Mouse (Mus musculus): ENCODE measurements around the gene Tspan14.
A peak's percentile ranks its signal among the peaks of the same experiment; 100 is the strongest.

The Tspan14 gene

GRCm38 (mm10) chr14:40966392-40966861, at the start of gene Tspan14:
Gene Tspan14, minus strand, starts transcription at chr14:40966807.
- DNase-seq: peak; percentile 84

GRCm38 (mm10) chr14:41014701-41015240, 48.2 kb upstream of the Tspan14 start:
- DNase-seq: no peak

- peak; percentile 92 for DNase-seq
These were observed 47.3 kb upstream of the Tspan14 start, which contains the start of gene Fam213a for GRCm38 (mm10) chr14:41013630-41014613. Gene Fam213a, minus strand, starts transcription at chr14:41013788.

GRCm38 (mm10) chr14:41013143-41013542, 46.5 kb upstream of the Tspan14 start:
- DNase-seq: no peak

- no peak for DNase-seq
These were observed 45.3 kb upstream of the Tspan14 start for GRCm38 (mm10) chr14:41011916-41012315.

GRCm38 (mm10) chr14:41008138-41008537, 41.5 kb upstream of the Tspan14 start:
- DNase-seq: no peak

GRCm38 (mm10) chr14:41007641-41008040, 41.0 kb upstream of the Tspan14 start:
- no peak for DNase-seq

- no peak for DNase-seq
These were observed 40.3 kb upstream of the Tspan14 start for GRCm38 (mm10) chr14:41006899-41007298.

- no peak for DNase-seq
These were observed 39.7 kb upstream of the Tspan14 start for GRCm38 (mm10) chr14:41006263-41006662.

- no peak for DNase-seq
These were observed 39.1 kb upstream of the Tspan14 start for GRCm38 (mm10) chr14:41005716-41006115.

- DNase-seq: no peak
These were observed 37.9 kb upstream of the Tspan14 start for GRCm38 (mm10) chr14:41004201-41005141.

- no peak for DNase-seq
These were observed 35.0 kb upstream of the Tspan14 start for GRCm38 (mm10) chr14:41001576-41001975.

- no peak for DNase-seq
These were observed 34.2 kb upstream of the Tspan14 start for GRCm38 (mm10) chr14:41000801-41001200.

GRCm38 (mm10) chr14:40999904-41000645, 33.5 kb upstream of the Tspan14 start:
- DNase-seq: no peak

GRCm38 (mm10) chr14:40996171-40996570, 29.6 kb upstream of the Tspan14 start:
- no peak for DNase-seq

- no peak for DNase-seq
These were observed 25.9 kb upstream of the Tspan14 start for GRCm38 (mm10) chr14:40992464-40992863.

- DNase-seq: no peak
These were observed 22.2 kb upstream of the Tspan14 start for GRCm38 (mm10) chr14:40988780-40989179.

GRCm38 (mm10) chr14:40987184-40987583, 20.6 kb upstream of the Tspan14 start:
- no peak for DNase-seq

- no peak for DNase-seq
These were observed 19.0 kb upstream of the Tspan14 start for GRCm38 (mm10) chr14:40985635-40986034.

- peak; percentile 1 for DNase-seq
These were observed 13.1 kb upstream of the Tspan14 start for GRCm38 (mm10) chr14:40979723-40980122.

GRCm38 (mm10) chr14:40979002-40979401, 12.4 kb upstream of the Tspan14 start:
- DNase-seq: peak; percentile 8

GRCm38 (mm10) chr14:40975127-40975721, 8.6 kb upstream of the Tspan14 start:
- peak; percentile 79 for DNase-seq

All from thymus, postnatal 4 days (tissue).